Mouse (Mus musculus) heart, embryonic 11.5 days (tissue): ENCODE measurements around the gene Srsf4. TPM values are rescaled to one million over a fixed set of nuclear protein-coding genes. Genes with fewer than 3 reads are reported as not detected.

ENCODE experiments used
- ATAC-seq: fragments of 200-750 bp; cut with Nextera tagmentation; replicated peaks from 2 replicates; pipeline ENCODE4 v1.8.0; 2017; ENCODE audit warnings: moderate library complexity; ENCODE audit not compliant: insufficient number of reproducible peaks, low FRiP score, low TSS enrichment
- H3K27ac ChIP-seq: fragments of 300-500 bp; sonication (generic); 2 replicates; pipeline ENCODE4 v1.5.1; 2014; ENCODE audit warnings: mild to moderate bottlenecking, low read depth, low read length
- H3K27me3 ChIP-seq: fragments of 300-500 bp; sonication (generic); 2 replicates; pipeline ENCODE4 v1.6.1; 2014; ENCODE audit warnings: mild to moderate bottlenecking, low read length, mixed read lengths; ENCODE audit not compliant: control insufficient read depth, insufficient read depth
- H3K36me3 ChIP-seq: fragments of 300-500 bp; sonication (generic); 2 replicates; pipeline ENCODE4 v1.6.1; 2014; ENCODE audit warnings: mild to moderate bottlenecking, low read length, moderate library complexity, mixed read lengths; ENCODE audit not compliant: control insufficient read depth, insufficient read depth
- H3K4me1 ChIP-seq: fragments of 300-500 bp; sonication (generic); 2 replicates; pipeline ENCODE4 v1.6.1; 2014; ENCODE audit warnings: low read length; ENCODE audit not compliant: control insufficient read depth, insufficient read depth
- H3K4me2 ChIP-seq: fragments of 300-500 bp; sonication (generic); 2 replicates; pipeline ENCODE4 v1.6.1; 2014; ENCODE audit warnings: mild to moderate bottlenecking, moderate library complexity
- H3K4me3 ChIP-seq: fragments of 300-500 bp; sonication (generic); 2 replicates; pipeline ENCODE4 v1.5.1; 2014; ENCODE audit warnings: low read depth, low read length
- H3K9ac ChIP-seq: fragments of 300-500 bp; sonication (generic); 2 replicates; pipeline ENCODE4 v1.6.1; 2014; ENCODE audit warnings: mild to moderate bottlenecking, low read depth, low read length, moderate library complexity
- H3K9me3 ChIP-seq: fragments of 300-500 bp; sonication (generic); replicated peaks from 2 replicates; pipeline ENCODE4 v1.6.1; 2016; ENCODE audit warnings: low read length; ENCODE audit not compliant: control insufficient read depth
- WGBS: fragments of 180-500 bp; shearing (Covaris S2); extraction: QIAGEN DNeasy Blood & Tissue Kit; methylation state at CpG from one replicate; pipeline ENCODE4 v1.1.7; 2014; ENCODE audit not compliant: insufficient replicate concordance; 5-methylcytosine and 5-hydroxymethylcytosine counted together
- polyA plus RNA-seq: library from polyadenylated mRNA; unstranded; fragments of >200 nt; fragmentation: Nextera tagmentation; extraction: Ambion mirVana; gene quantifications from 2 replicates; pipeline ENCODE4 v1.2.1, GENCODE M21; 2014

Gene Srsf4
- polyA plus RNA-seq: 67.9 and 76.7 TPM in 2 replicates

DNA sequence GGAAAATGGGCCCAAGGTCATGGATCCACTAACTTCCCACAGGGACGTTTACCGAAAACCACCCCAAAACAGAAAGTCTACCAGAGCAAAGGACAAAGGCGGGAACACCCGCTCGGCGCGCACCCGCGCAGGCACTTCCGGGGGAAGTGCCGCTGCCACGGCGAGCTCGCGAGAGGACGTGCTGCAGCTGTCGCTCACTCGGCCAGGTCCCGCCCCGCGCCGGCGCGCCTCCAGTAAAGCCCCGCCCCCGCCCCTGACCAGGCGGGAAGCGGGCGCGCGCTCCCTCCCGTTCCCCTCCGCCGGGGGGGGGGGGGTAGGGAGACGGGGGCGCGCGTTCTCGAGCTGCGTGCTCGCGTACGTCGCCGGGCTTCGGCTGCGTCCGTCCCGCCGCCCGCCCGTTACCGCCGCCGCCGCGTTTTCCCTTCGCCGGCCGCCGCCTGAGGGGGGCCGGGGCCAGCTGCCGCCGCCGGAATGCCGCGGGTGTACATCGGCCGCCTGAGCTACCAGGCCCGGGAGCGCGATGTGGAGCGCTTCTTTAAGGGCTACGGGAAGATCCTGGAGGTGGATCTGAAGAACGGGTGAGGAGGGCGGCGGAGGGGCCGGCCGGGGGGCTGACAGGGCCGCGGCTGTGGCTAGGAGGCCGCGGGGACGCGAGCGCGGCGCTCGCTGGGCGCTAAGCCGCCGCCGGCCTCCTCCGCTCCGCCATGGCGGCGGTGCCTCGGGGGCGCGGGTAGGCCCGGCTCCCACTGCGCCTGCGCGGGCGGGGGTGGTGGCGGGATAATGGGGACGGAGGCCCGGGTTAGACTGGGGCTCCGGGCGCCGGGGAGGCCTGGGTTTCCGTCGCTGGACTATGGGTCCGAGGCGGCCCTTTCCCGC is at the start of gene Srsf4:
Srsf4 (plus strand) TSS at position 325 of the 876 bp plus-strand sequence.
- Histone ChIP-seq H3K4me3 (peak within 1 kb of the TSS; percentile 99), H3K4me2 (peak within 1 kb of the TSS; percentile 96), H3K4me1 (peaks cover 31% of the 10 kb centered on the region), H3K9me3 (no peaks in the 10 kb centered on the region), H3K9ac (peak within 1 kb of the TSS; percentile 100), H3K36me3 (no peaks in the 10 kb centered on the region), H3K27me3 (no peaks in the 10 kb centered on the region), H3K27ac (peak within 1 kb of the TSS; percentile 100)
- peak; percentile 91 for ATAC-seq
- 0% methylated on average over 64 of the region's 116 CpGs for WGBS

DNA sequence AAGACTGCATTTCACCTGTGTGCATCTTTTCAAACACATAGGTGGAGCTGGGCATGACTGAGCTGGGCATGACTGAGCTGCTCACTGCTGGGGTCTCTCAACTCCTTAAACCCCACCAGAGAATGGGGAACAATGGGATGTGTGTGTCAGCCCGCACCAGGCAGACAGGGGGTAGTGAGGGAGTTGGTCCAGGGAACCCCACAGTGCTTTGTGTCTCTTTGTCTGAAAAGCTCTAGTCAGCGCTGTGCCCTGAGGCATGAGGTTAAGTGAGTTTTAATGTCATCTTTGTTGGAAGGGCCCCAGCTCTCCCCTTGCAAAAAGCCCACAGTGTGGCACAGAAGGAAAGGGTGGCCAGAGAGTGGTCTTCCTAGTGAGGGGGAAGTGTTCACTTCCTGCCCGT is 48.5 kb upstream of the Srsf4 start:
- no peaks in the 10 kb centered on the region for H3K36me3 ChIP-seq
- H3K4me1 ChIP-seq: no peaks in the 10 kb centered on the region
- no peak for ATAC-seq
- H3K9ac ChIP-seq: no peak overlapping the region
- no peak overlapping the region for H3K4me3 ChIP-seq
- H3K9me3 ChIP-seq: no peaks in the 10 kb centered on the region
- no peak overlapping the region for H3K27ac ChIP-seq
- whole genome bisulfite sequencing: 60% methylated on average over 3 of the region's 3 CpGs
- H3K4me2 ChIP-seq: no peak overlapping the region
- peaks cover 17% of the 10 kb centered on the region for H3K27me3 ChIP-seq

DNA sequence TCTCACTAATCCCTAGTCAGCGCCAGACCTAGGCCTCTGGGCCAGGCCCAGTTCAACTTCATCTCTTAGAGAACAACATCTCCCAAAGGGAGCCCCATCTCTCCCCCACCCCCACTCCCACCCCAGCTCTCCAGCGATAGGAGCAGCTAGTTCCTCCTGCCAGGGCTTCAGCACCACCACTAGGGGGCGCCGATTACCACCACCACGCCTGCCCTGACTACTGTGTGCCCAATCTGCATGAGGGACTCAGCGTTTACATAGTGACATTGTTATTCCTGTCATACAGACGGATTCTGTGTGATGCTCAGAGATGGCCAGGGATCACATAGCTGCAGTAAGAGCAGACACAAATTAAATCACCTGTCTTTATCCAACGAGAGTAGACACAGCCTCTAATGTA is 47.6 kb upstream of the Srsf4 start:
- no peak overlapping the region for H3K27ac ChIP-seq
- peaks cover 16% of the 10 kb centered on the region; the same call in 1 of the 2 replicates for H3K27me3 ChIP-seq
- H3K9me3 ChIP-seq: no peaks in the 10 kb centered on the region
- no peak overlapping the region for H3K9ac ChIP-seq
- ATAC-seq: no peak
- no peak overlapping the region for H3K4me2 ChIP-seq
- WGBS: 33% methylated on average over 8 of the region's 8 CpGs
- H3K4me1 ChIP-seq: no peaks in the 10 kb centered on the region
- no peaks in the 10 kb centered on the region for H3K36me3 ChIP-seq
- no peak overlapping the region for H3K4me3 ChIP-seq

DNA sequence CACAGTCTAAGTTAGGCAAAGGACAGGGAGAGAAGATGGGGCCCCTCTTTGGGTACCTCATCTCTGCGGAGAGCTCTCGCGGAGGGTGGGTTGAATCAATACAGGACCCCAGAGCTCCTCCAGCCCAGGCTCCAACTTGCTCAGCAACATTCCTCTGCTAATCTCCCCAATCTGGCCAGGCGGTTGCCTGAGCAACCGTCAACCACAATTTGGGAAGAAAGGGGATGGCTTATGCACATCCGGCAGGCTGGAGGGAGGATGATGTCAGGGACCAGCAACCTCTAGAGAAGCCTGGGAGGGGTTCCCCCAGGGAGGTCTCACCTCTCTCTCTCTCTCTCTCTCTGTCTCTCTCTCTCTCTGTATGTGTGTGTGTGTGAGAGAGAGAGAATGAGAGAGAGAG is 46.5 kb upstream of the Srsf4 start:
- no peaks in the 10 kb centered on the region for H3K36me3 ChIP-seq
- no peak overlapping the region for H3K4me3 ChIP-seq
- 9% methylated on average over 6 of the region's 6 CpGs for whole genome bisulfite sequencing
- no peak for ATAC-seq
- no peaks in the 10 kb centered on the region for H3K9me3 ChIP-seq
- H3K9ac ChIP-seq: no peak overlapping the region
- no peak overlapping the region for H3K27ac ChIP-seq
- H3K4me1 ChIP-seq: no peaks in the 10 kb centered on the region
- H3K27me3 ChIP-seq: peaks cover 9% of the 10 kb centered on the region; the same call in 1 of the 2 replicates
- no peak overlapping the region for H3K4me2 ChIP-seq

DNA sequence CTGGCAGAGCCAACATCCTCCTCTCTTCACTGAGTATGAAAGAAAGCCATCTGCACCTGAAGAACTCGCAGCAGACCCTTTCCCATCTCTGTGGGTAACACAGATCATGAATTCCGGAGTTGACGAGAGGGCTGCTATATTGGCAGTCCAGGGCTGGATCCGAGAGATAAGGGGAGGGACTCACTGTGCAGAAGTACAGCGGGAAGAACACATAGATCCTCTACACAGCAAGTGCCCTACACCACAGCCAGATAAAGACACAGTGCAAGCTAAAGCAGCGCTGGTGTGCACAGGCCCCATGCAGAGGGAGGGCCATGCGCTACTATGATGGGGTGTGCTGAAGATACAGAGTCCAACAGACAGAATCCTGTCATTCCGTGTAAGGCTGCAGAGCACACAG is 44.3 kb upstream of the Srsf4 start:
- no peaks in the 10 kb centered on the region for H3K36me3 ChIP-seq
- H3K9ac ChIP-seq: no peak overlapping the region
- no peaks in the 10 kb centered on the region for H3K4me1 ChIP-seq
- 0 out of 2 replicates have a peak, but pooled peaks cover 6% of the 10 kb centered on the region for H3K27me3 ChIP-seq
- ATAC-seq: peak; percentile 56; the same call in 1 of the 2 replicates
- 63% methylated on average over 8 of the region's 8 CpGs for WGBS
- no peak overlapping the region for H3K4me3 ChIP-seq
- H3K9me3 ChIP-seq: no peaks in the 10 kb centered on the region
- H3K27ac ChIP-seq: no peak overlapping the region
- no peak overlapping the region for H3K4me2 ChIP-seq

DNA sequence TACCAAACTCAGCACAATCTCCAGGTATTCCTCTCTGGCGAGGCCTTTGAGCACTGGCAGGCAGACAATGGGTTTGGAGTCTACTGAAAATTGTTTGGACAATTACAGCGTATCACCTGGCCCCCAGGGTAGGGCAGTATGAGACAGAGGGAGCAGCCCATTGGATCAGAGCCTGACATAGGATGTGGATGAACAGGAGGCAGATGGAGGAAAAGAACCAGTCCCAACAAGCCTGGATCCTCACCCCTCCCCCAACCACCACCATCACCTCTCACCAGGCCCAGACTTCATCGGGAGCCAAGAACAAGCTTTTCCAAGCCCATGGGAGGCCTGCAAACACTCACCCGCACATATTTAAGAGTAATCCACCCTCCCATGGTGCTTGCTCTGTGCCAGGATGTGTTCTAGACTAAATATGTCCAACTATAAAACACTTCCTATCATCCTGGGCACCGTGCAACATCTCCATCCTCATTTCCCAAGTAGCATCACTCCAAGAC is 41.8 kb upstream of the Srsf4 start:
- H3K36me3 ChIP-seq: no peaks in the 10 kb centered on the region
- H3K27me3 ChIP-seq: peaks cover 30% of the 10 kb centered on the region
- no peaks in the 10 kb centered on the region for H3K4me1 ChIP-seq
- H3K4me2 ChIP-seq: no peak overlapping the region
- ATAC-seq: no peak
- H3K9ac ChIP-seq: no peak overlapping the region
- H3K4me3 ChIP-seq: no peak overlapping the region
- 71% methylated on average over 5 of the region's 5 CpGs for WGBS
- H3K27ac ChIP-seq: no peak overlapping the region
- H3K9me3 ChIP-seq: no peaks in the 10 kb centered on the region

DNA sequence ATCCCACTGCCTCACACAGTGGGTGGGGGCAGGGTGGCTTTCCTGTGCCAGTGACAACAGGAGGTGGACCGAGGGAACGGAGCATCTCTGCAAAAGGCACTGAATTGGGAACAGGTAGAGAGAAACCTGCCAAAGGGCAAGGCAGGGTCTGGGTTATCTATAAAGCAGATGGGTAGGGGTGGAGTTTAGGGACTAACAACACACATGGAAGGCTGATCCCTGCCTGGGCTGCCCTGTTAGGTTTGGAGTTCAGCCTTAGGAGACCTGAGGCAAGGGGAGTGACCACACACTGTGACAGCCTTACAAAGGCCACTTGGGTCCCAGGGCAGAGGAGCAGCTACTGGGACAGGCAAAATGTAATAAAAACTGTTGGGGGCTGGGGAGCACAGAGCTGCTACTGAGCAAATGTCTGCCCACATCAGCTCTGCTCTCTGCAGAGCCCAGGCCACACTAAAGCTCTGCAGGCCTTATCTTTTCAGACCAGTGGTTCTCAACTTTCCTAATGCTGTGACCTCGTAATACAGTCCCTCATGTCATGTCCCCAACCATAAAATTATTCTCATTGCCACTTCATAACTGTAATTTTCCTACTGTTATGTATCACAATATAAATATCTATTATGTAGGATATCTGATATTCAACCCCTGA is 40.5 kb upstream of the Srsf4 start:
- H3K4me1 ChIP-seq: 0 out of 2 replicates have a peak, but pooled peaks cover 2% of the 10 kb centered on the region
- H3K27ac ChIP-seq: no peak overlapping the region
- no peak overlapping the region for H3K9ac ChIP-seq
- H3K9me3 ChIP-seq: no peaks in the 10 kb centered on the region
- peaks cover 42% of the 10 kb centered on the region for H3K27me3 ChIP-seq
- no peak overlapping the region for H3K4me2 ChIP-seq
- no peak for ATAC-seq
- 58% methylated on average over 3 of the region's 3 CpGs for WGBS
- H3K4me3 ChIP-seq: no peak overlapping the region
- H3K36me3 ChIP-seq: no peaks in the 10 kb centered on the region

DNA sequence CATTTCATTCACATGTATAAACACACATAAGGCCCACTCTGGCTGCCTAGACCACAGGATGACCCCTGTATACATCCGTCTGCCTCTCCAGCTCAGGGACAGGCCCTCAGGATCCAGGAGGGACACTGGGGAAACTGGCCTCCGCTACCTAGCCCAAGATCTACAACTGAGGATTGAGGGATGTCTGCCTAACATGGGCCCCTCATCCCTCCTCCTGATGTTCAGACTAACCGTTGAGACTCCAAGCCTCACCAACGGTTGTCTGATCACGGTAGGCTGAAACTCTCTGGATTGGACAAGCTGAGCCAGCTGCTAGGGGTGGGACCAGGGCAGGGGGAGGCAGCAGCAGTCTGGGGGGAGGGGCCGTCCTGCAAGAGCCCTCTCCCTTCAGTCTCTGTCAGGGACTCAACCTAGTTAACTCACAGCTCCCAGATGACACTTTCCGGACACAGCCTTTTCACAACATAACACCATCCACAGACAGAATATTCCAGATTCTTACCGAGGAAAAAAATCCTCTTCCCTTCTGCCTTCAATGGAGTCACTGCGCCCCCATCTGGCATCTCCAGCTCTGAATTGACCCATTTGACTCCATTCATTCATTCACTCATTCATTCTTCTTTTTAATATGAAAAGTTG is 39.3 kb upstream of the Srsf4 start:
- Histone ChIP-seq H3K27me3 (peaks cover 45% of the 10 kb centered on the region), H3K4me2 (no peak overlapping the region), H3K27ac (no peak overlapping the region), H3K9me3 (no peaks in the 10 kb centered on the region), H3K36me3 (no peaks in the 10 kb centered on the region), H3K4me1 (0 out of 2 replicates have a peak, but pooled peaks cover 2% of the 10 kb centered on the region), H3K9ac (no peak overlapping the region), H3K4me3 (no peak overlapping the region)
- 27% methylated on average over 9 of the region's 9 CpGs for WGBS
- ATAC-seq: no peak
